Mouse (Mus musculus) intestine, embryonic 14.5 days (tissue): Measurements from ENCODE around the gene Ptprg. TPM values are rescaled to one million over a fixed set of nuclear protein-coding genes. Genes with fewer than 3 reads are reported as not detected.

Experiments
- ATAC-seq: fragments of 200-750 bp; cut with Nextera tagmentation; replicated peaks from 2 replicates; pipeline ENCODE4 v1.8.0; 2017; ENCODE audit warnings: low read depth, moderate number of reproducible peaks, moderate TSS enrichment, moderate library complexity; ENCODE audit not compliant: low FRiP score, low TSS enrichment
- DNase-seq: peaks from one replicate; pipeline ENCODE4 v3.0.0-alpha.2; 2018; ENCODE audit warnings: low spot score
- H3K27ac ChIP-seq: fragments of 300-500 bp; sonication (generic); 2 replicates; pipeline ENCODE4 v1.5.1; 2014; ENCODE audit warnings: low read depth, mild to moderate bottlenecking, control low read depth
- H3K27me3 ChIP-seq: fragments of 300-500 bp; sonication (generic); replicated peaks from 2 replicates; pipeline ENCODE4 v1.6.1; 2014; ENCODE audit warnings: low read length, control low read depth; ENCODE audit not compliant: control insufficient read depth, insufficient read depth
- H3K36me3 ChIP-seq: fragments of 300-500 bp; sonication (generic); 2 replicates; pipeline ENCODE4 v1.6.1; 2014; ENCODE audit warnings: low read length, control low read depth; ENCODE audit not compliant: control insufficient read depth, insufficient read depth
- H3K4me1 ChIP-seq: fragments of 300-500 bp; sonication (generic); replicated peaks from 2 replicates; pipeline ENCODE4 v1.6.1; 2014; ENCODE audit warnings: low read length, control low read depth, mixed read lengths; ENCODE audit not compliant: control insufficient read depth, insufficient read depth
- H3K4me2 ChIP-seq: fragments of 300-500 bp; sonication (generic); 2 replicates; pipeline ENCODE4 v1.6.1; 2014; ENCODE audit warnings: low read length
- H3K4me3 ChIP-seq: fragments of 300-500 bp; sonication (generic); 2 replicates; pipeline ENCODE4 v1.5.1; 2014; ENCODE audit warnings: low read depth, low read length, control low read depth, mixed read lengths
- H3K9ac ChIP-seq: fragments of 300-500 bp; sonication (generic); 2 replicates; pipeline ENCODE4 v1.6.1; 2014; ENCODE audit warnings: mild to moderate bottlenecking, low read length
- H3K9me3 ChIP-seq: fragments of 300-500 bp; sonication (generic); 2 replicates; pipeline ENCODE4 v1.6.1; 2016; ENCODE audit warnings: low read length, control low read depth; ENCODE audit not compliant: control insufficient read depth
- WGBS: fragments of 180-500 bp; shearing (Covaris S2); extraction: QIAGEN DNeasy Blood & Tissue Kit; methylation state at CpG from one replicate; pipeline ENCODE4 v1.1.7; 2014; 5-methylcytosine and 5-hydroxymethylcytosine counted together
- polyA plus RNA-seq: library from polyadenylated mRNA; unstranded; fragments of >200 nt; fragmentation: Nextera tagmentation; extraction: Ambion mirVana; gene quantifications from 2 replicates; pipeline ENCODE4 v1.2.1, GENCODE M21; 2014

The Ptprg gene
- polyA plus RNA-seq, 1 experiment from 2014 or later: 25.1 TPM

GRCm38 (mm10) chr14:11573710-11574109 is 20.4 kb downstream of the Ptprg start:
- Histone ChIP-seq H3K9me3 (no peaks in the 10 kb centered on the region; the same call in 1 of the 2 replicates), H3K9ac (no peak overlapping the region), H3K4me2 (no peak overlapping the region), H3K36me3 (no peaks in the 10 kb centered on the region), H3K27me3 (no peaks in the 10 kb centered on the region), H3K4me1 (peaks cover 6% of the 10 kb centered on the region), H3K4me3 (no peak overlapping the region), H3K27ac (no peak overlapping the region)
- DNase-seq (no peak), ATAC-seq (no peak)
- WGBS: 68% methylated on average over 5 of the region's 5 CpGs

DNA sequence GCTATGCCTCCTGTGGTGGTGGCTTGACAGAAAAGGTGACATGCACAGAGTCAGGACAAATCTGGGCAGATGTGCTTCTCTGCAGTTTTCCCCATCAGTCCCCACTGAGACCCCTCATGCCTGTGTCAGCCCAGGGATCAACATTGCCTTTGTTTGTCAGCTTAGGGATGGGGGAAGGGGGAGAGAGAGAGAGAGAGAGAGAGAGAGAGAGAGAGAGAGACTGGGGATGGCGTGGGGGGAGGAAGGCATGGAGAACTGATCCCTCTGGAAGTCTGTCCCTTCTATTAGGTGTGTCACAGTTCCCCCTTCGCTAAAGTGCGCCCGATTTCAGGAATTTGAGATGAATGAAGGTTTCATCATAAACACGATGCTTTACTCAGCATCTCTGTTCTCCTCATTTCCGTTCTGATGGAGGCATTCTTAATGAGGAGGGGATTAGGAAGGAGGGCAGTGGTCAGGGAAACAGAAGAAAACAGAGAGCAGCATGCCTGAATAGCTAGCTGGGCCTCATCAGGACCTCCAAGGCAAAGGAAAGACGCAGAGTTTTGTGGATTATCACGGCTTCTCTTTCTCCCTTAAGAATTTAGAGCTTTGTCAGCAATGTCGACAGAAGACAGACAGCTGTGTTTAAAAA is 24.1 kb downstream of the Ptprg start:
- no peaks in the 10 kb centered on the region for H3K27me3 ChIP-seq
- no peak overlapping the region for H3K27ac ChIP-seq
- H3K9me3 ChIP-seq: no peaks in the 10 kb centered on the region
- no peak for ATAC-seq
- 31% methylated on average over 9 of the region's 9 CpGs for WGBS
- no peak overlapping the region for H3K9ac ChIP-seq
- no peaks in the 10 kb centered on the region for H3K36me3 ChIP-seq
- no peak overlapping the region for H3K4me2 ChIP-seq
- no peak for DNase-seq
- peaks cover 6% of the 10 kb centered on the region for H3K4me1 ChIP-seq
- no peak overlapping the region for H3K4me3 ChIP-seq

DNA sequence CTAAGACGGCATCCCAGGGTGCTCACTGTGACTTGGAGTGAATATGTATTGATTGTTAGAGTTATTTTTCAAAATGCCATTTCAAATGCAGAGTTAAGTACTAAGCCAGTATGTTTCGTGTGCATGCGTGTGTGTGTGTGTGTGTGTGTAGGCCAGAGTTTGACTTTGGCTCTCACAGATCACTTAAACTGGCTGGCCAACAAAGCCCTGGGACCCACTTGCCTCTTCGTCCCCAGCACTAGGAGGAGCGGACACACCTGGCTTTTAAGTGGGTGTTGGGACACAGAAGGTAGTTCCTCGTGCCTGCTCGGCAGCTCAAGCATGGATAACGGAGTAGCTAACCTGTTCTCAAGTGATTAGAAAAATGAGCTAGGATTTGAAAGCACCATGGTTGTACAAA is 24.6 kb downstream of the Ptprg start:
- peaks cover 3% of the 10 kb centered on the region; the same call in 1 of the 2 replicates for H3K9me3 ChIP-seq
- no peaks in the 10 kb centered on the region for H3K36me3 ChIP-seq
- peaks cover 6% of the 10 kb centered on the region for H3K4me1 ChIP-seq
- DNase-seq (no peak), ATAC-seq (no peak)
- H3K27me3 ChIP-seq: no peaks in the 10 kb centered on the region
- 71% methylated on average over 8 of the region's 8 CpGs for WGBS
- H3K4me2 ChIP-seq: no peak overlapping the region
- H3K4me3 ChIP-seq: no peak overlapping the region
- no peak overlapping the region for H3K27ac ChIP-seq
- H3K9ac ChIP-seq: no peak overlapping the region

GRCm38 (mm10) chr14:11578492-11578967 is 25.2 kb downstream of the Ptprg start:
- Histone ChIP-seq H3K27me3 (no peaks in the 10 kb centered on the region), H3K27ac (no peak overlapping the region), H3K36me3 (no peaks in the 10 kb centered on the region), H3K9me3 (peaks cover 3% of the 10 kb centered on the region; the same call in 1 of the 2 replicates), H3K9ac (no peak overlapping the region), H3K4me2 (no peak overlapping the region), H3K4me1 (peaks cover 6% of the 10 kb centered on the region), H3K4me3 (no peak overlapping the region)
- DNase-seq: no peak
- 0 out of 2 replicates have a peak, but pooled peaks have one; percentile 40 for ATAC-seq
- 32% methylated on average over 6 of the region's 6 CpGs for WGBS

DNA sequence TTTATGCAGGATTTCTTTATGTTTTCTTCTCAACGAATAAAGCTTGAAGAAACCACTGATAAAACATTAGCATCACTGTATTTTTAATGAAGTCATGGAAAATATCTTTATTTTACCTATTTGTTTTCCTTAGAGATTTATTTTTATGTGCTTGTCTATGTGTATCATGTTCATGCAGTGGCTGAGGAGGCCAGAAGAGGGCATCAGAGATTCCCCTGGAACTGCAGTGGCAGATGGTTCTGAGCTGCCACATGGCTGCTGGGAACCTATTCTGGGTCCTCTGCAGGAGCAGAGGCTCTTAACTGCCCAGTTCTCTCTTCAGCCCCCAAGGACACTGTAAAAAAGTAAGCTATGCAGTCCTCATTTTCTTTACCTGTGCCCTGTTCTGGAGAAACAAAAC is 26.6 kb downstream of the Ptprg start:
- Histone ChIP-seq H3K9me3 (peaks cover 3% of the 10 kb centered on the region; the same call in 1 of the 2 replicates), H3K9ac (no peak overlapping the region), H3K4me3 (no peak overlapping the region), H3K4me2 (no peak overlapping the region), H3K4me1 (peaks cover 8% of the 10 kb centered on the region), H3K27me3 (no peaks in the 10 kb centered on the region), H3K27ac (no peak overlapping the region), H3K36me3 (no peaks in the 10 kb centered on the region)
- WGBS: 63% methylated on average over 1 of the region's 1 CpGs
- ATAC-seq (no peak), DNase-seq (no peak)

DNA sequence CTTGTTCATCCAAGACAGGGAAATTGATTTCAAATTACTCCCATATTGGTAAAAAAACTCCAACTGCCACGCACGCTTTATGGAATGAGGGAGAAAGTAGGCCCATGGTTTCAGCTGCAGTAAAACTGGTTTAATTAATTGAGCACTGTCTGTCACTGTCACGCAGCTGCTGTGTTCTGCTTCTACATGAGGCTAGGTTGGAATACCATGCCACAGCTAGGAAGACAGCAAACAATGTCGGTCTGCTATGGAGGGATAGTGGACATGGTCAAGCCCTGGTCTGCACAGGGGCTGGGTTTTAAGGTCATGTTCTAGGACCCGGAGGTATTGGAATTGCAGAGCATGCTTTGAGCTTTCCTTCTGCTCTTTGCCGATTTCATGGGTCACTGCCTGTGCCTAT is 30.9 kb downstream of the Ptprg start:
- 78% methylated on average over 6 of the region's 6 CpGs for WGBS
- Histone ChIP-seq H3K4me3 (no peak overlapping the region), H3K36me3 (no peaks in the 10 kb centered on the region), H3K27me3 (no peaks in the 10 kb centered on the region), H3K4me1 (0 out of 2 replicates have a peak, but pooled peaks cover 5% of the 10 kb centered on the region), H3K4me2 (no peak overlapping the region), H3K9ac (no peak overlapping the region), H3K9me3 (peaks cover 3% of the 10 kb centered on the region; the same call in 1 of the 2 replicates), H3K27ac (no peak overlapping the region)
- no peak for ATAC-seq
- DNase-seq: no peak

- no peak for DNase-seq
- Histone ChIP-seq H3K9me3 (peaks cover 3% of the 10 kb centered on the region; the same call in 1 of the 2 replicates), H3K27me3 (no peaks in the 10 kb centered on the region), H3K4me3 (no peak overlapping the region), H3K4me1 (0 out of 2 replicates have a peak, but pooled peaks cover 5% of the 10 kb centered on the region), H3K9ac (no peak overlapping the region), H3K27ac (no peak overlapping the region), H3K36me3 (no peaks in the 10 kb centered on the region), H3K4me2 (no peak overlapping the region)
- 75% methylated on average over 5 of the region's 5 CpGs for WGBS
- no peak for ATAC-seq
Measured at GRCm38 (mm10) chr14:11584929-11585633, 31.7 kb downstream of the Ptprg start.

GRCm38 (mm10) chr14:11590387-11590786 is 37.1 kb downstream of the Ptprg start:
- Histone ChIP-seq H3K27me3 (no peaks in the 10 kb centered on the region), H3K4me1 (peaks cover 16% of the 10 kb centered on the region; the same call in 1 of the 2 replicates), H3K9ac (no peak overlapping the region), H3K36me3 (no peaks in the 10 kb centered on the region), H3K4me2 (no peak overlapping the region), H3K4me3 (no peak overlapping the region), H3K9me3 (no peaks in the 10 kb centered on the region), H3K27ac (no peak overlapping the region)
- 78% methylated on average over 8 of the region's 8 CpGs for WGBS
- no peak for DNase-seq
- ATAC-seq: no peak
